Mouse (Mus musculus) C2C12 (cell line): ENCODE results near the gene Gm10073. TPM values are rescaled to one million over a fixed set of nuclear protein-coding genes. Genes with fewer than 3 reads are reported as not detected.

Experiments used
- H3K27me3 ChIP-seq: one replicate; pipeline ENCODE4 v1.6.1; 2011; ENCODE audit not compliant: control insufficient read depth, insufficient read depth, insufficient read length
- H3K36me3 ChIP-seq: one replicate; pipeline ENCODE4 v1.6.1; 2011; ENCODE audit not compliant: control insufficient read depth, insufficient read depth
- H3K4me3 ChIP-seq: one replicate; pipeline ENCODE4 v1.5.1; 2011; ENCODE audit warnings: mild to moderate bottlenecking, control low read depth; ENCODE audit not compliant: poor library complexity, insufficient read depth, severe bottlenecking
- H3K79me2 ChIP-seq: one replicate; pipeline ENCODE4 v1.6.1; 2011; ENCODE audit not compliant: control insufficient read depth, insufficient read depth
- H3K79me3 ChIP-seq: one replicate; pipeline ENCODE4 v1.6.1; 2011; ENCODE audit warnings: low read depth, control low read depth
- H3ac ChIP-seq: one replicate; pipeline ENCODE3; 2011; ENCODE audit warnings: low read depth; ENCODE audit not compliant: control insufficient read depth, insufficient read length
- CEBPB ChIP-seq: IDR thresholded peaks from one replicate; pipeline ENCODE4 v1.6.1; 2011; ENCODE audit warnings: low read depth, mild to moderate bottlenecking, control low read depth, moderate library complexity
- CTCF ChIP-seq: IDR thresholded peaks from one replicate; pipeline ENCODE4 v1.5.1; 2011; ENCODE audit not compliant: control insufficient read depth, insufficient read depth, insufficient read length
- FOSL1 ChIP-seq: IDR thresholded peaks from one replicate; pipeline ENCODE4 v1.8.0; 2011; ENCODE audit warnings: mild to moderate bottlenecking, low read length; ENCODE audit not compliant: poor library complexity, insufficient read depth, severe bottlenecking
- MAX ChIP-seq: IDR thresholded peaks from one replicate; pipeline ENCODE4 v1.6.1; 2011; ENCODE audit warnings: mild to moderate bottlenecking, control low read depth
- MYOD1 ChIP-seq: IDR thresholded peaks from one replicate; pipeline ENCODE4 v1.6.1; 2011; ENCODE audit warnings: low read depth; ENCODE audit not compliant: control insufficient read depth, insufficient read length
- MYOG ChIP-seq: IDR thresholded peaks from one replicate; pipeline ENCODE4 v1.6.1; 2011; ENCODE audit not compliant: control insufficient read depth, insufficient read length; ENCODE audit errors: extremely low read depth
- USF1 ChIP-seq: IDR thresholded peaks from one replicate; pipeline ENCODE4 v1.6.1; 2011; ENCODE audit warnings: low read depth, mild to moderate bottlenecking, control low read depth, moderate library complexity
- polyA plus RNA-seq: library from polyadenylated mRNA; unstranded; fragments of >200 nt; fragmentation: generic; extraction: Trizol; gene quantifications from one replicate; pipeline ENCODE4 v1.2.1, GENCODE M21; 2012; ENCODE audit warnings: missing spikeins

The Gm10073 gene
- polyA plus RNA-seq, 1 experiment, result 107 TPM

DNA sequence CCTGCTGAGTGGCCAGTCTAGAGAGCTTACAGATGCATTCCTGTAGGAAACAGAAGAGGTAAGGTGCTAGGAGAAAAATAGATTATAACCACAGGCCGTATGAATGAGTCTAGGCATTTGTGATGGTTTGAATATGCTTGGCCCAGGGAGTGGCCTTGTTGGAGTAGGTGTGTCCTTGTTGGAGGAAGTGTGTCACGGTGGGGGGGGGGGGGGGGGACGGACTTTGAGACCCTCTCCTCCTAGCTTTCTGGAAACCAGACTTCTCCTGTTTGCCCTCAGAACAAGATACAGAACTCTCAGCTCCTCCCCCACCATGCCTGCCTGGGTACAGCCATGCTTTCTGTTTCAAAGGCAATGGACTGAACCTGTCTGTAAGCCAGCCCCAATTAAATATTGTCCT is 19.2 kb upstream of the Gm10073 start:
- no peaks in the 10 kb centered on the region for H3K27me3 ChIP-seq
- TF ChIP-seq CTCF (no peak), CEBPB (no peak), MYOG (no peak), MYOD1 (no peak), MAX (no peak), FOSL1 (no peak), USF1 (no peak)
- H3K79me3 ChIP-seq, result no peaks in the 10 kb centered on the region
- no peaks in the 10 kb centered on the region for H3K79me2 ChIP-seq
- no peaks in the 10 kb centered on the region for H3K36me3 ChIP-seq
- H3ac ChIP-seq, result no peak overlapping the region
- H3K4me3 ChIP-seq, result no peak overlapping the region

DNA sequence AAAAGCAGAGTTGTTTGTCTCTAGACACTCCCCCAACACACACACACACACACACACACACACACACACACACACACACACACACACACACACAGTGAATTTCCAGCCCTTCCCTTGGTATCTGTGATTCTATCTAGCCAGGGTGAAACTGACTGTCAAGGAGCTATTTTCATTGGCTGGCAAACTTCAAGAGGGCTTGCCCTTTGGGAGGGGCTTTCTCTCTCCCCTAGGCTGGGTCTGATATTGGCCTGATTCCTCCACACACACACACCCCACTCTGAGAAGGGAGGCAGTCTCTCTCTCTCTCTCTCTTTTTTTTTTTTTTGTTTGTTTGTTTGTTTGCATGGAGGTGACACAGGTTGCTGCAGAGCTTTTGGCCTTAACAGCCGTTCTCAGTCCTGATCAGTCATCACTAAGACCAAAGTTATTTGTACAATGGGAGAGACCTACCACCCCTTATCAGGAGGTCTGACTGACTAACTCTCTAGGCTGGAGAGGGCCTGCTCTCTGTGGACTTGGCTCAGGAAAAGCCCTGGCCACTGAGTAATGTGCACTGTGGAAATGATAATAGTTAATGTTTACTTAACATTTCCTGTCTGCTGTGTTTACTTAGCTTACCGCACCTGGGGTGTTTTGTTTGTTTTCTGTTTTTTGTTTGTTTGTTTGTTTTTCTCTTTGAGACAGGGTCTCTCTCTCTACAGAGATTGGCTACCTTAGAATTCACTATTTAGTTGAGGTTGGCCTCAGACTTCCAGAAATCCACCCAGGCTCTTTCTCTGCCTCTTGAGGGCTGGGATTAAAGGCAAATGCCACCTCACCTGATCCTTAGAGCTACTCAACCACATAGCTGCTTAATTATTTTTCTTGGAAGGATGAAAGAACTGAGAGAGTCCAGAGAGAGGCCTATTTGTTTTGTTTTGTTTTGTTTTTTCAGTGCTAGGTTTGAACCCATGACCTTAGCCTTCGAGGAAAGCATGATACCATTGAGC is 15.5 kb upstream of the Gm10073 start:
- TF ChIP-seq MYOD1, result no peak
- no peak for TF ChIP-seq CTCF
- TF ChIP-seq MYOG, result no peak
- no peak for TF ChIP-seq FOSL1
- TF ChIP-seq USF1, result no peak
- TF ChIP-seq CEBPB, result no peak
- no peak for TF ChIP-seq MAX
- Histone ChIP-seq H3K27me3 (no peaks in the 10 kb centered on the region), H3K36me3 (no peaks in the 10 kb centered on the region), H3K79me2 (no peaks in the 10 kb centered on the region), H3K79me3 (no peaks in the 10 kb centered on the region), H3ac (no peak overlapping the region), H3K4me3 (no peak overlapping the region)

DNA sequence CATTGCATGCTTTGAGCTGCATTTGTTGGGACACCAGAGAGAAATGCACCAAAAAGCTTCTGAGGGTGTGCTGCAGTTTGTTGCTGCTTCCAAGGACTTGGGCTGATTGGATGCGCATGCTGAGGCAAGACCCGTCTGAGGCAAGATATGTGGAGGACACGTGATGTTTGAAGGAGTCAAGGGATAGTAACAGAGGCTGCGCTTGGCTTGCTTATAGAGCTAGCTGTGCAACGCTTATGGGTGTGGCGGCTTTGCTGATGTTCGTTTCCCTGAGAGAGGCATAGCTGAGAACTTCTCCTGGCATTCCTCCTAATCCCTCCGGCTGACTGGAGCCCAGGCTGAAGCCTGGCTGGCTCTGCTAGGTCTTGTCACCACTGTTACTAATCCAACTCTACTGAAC is 13.6 kb upstream of the Gm10073 start:
- no peaks in the 10 kb centered on the region for H3K27me3 ChIP-seq
- no peak for TF ChIP-seq USF1
- no peak for TF ChIP-seq CEBPB
- no peak for TF ChIP-seq MAX
- TF ChIP-seq FOSL1, result no peak
- no peak for TF ChIP-seq CTCF
- no peak for TF ChIP-seq MYOD1
- TF ChIP-seq MYOG, result no peak

DNA sequence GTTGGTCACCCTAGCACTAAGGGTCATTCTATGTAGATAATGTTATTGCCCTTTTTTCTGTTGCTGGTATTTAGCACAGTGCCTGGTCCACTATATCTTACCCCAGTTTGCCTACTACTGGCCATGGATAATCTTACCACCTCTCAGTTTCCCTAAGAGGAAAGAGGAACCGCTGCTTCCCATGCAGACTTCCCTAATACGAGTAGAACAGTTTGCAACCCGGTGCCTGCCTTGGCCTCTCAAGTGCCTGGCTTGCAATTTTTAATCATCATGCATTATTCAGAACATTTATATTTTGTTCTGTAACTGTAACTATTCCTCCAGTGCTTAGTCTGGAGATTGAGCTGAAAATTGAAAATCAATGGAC is 12.4 kb upstream of the Gm10073 start:
- TF ChIP-seq MYOG, result no peak
- no peak for TF ChIP-seq USF1
- TF ChIP-seq CTCF, result no peak
- TF ChIP-seq MAX, result no peak
- no peak for TF ChIP-seq FOSL1
- no peak for TF ChIP-seq CEBPB

More for the DNA sequence above, 13.6 kb upstream of the Gm10073 start:
- H3ac ChIP-seq, result no peak overlapping the region
- no peak overlapping the region for H3K4me3 ChIP-seq
- no peaks in the 10 kb centered on the region for H3K79me3 ChIP-seq
- no peaks in the 10 kb centered on the region for H3K79me2 ChIP-seq
- H3K36me3 ChIP-seq, result no peaks in the 10 kb centered on the region

DNA sequence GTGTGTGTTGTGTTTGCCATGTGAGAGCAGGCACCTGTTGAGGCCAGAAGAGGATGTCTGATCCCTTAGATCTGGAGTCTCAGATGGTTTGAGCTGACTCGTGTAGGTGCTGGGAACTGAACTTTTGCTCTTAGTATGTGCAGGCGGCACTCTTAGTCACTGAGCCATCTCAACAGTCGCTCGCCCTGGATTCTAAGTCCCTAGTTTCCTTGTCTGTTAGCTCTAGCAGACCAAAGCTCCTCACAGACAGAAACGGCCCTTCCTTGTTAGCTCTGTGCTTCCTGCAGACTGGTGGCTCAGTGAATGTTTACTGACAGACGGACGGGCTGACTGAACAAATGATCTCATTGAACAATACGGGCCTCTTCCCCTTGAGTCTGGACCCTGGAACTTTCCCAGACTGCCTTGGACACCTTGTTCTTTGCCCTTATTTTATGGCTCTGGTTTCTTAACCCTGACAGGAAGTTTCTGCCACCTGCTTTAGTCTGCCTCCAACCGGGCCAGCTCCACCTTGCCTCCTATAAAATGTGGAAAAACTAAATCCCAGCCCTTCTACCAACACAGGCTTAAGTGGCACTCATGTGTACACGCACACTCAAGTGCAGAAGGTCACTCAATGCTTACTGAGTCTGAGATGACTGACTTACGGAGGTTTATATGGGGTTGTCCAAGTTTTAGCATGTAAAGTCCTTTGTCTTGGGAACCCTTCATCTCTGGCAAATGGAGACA is 11.8 kb upstream of the Gm10073 start:
- Histone ChIP-seq H3K27me3 (no peaks in the 10 kb centered on the region), H3K36me3 (no peaks in the 10 kb centered on the region), H3K4me3 (no peak overlapping the region), H3K79me3 (no peaks in the 10 kb centered on the region), H3ac (no peak overlapping the region), H3K79me2 (no peaks in the 10 kb centered on the region)
- no peak for TF ChIP-seq MYOD1
- no peak for TF ChIP-seq USF1
- no peak for TF ChIP-seq CTCF
- TF ChIP-seq FOSL1, result no peak
- TF ChIP-seq MAX, result no peak
- no peak for TF ChIP-seq CEBPB
- no peak for TF ChIP-seq MYOG

More for the DNA sequence above, 12.4 kb upstream of the Gm10073 start:
- no peaks in the 10 kb centered on the region for H3K36me3 ChIP-seq
- no peak overlapping the region for H3ac ChIP-seq
- no peaks in the 10 kb centered on the region for H3K79me2 ChIP-seq
- H3K4me3 ChIP-seq, result no peak overlapping the region
- no peaks in the 10 kb centered on the region for H3K79me3 ChIP-seq
- H3K27me3 ChIP-seq, result no peaks in the 10 kb centered on the region
